Mouse (Mus musculus): Measurements from ENCODE around the gene Cpa4.

- no peak for TF ChIP-seq NRF1 (IDR thresholded peaks at IDR 0.05; ENCODE audit: low read depth, low read length)
- no peak for TF ChIP-seq POLR2A (IDR thresholded peaks at IDR 0.05; ENCODE audit: low read depth, low read length)
- TF ChIP-seq ELF1 (IDR thresholded peaks at IDR 0.05; ENCODE audit: low read depth, low read length), result no peak
- TF ChIP-seq CTCF (conservative IDR thresholded peaks at IDR 0.05 in 1 of 2, IDR thresholded peaks at IDR 0.05 in 1 of 2; ENCODE audit: low read depth in 2 of 2, low read length in 2 of 2), result no peak
- TF ChIP-seq BHLHE40 (IDR thresholded peaks at IDR 0.05; ENCODE audit: low read depth, low read length), result no peak
- TF ChIP-seq PAX5 (IDR thresholded peaks at IDR 0.05; ENCODE audit: low read length), result no peak
- TF ChIP-seq NELFE (IDR thresholded peaks at IDR 0.05; ENCODE audit: low read depth, low read length), result no peak
- no peak for TF ChIP-seq MEF2A (IDR thresholded peaks at IDR 0.05; ENCODE audit: borderline replicate concordance, low read depth, low read length)
- no peak for TF ChIP-seq CHD1 (IDR thresholded peaks at IDR 0.05; ENCODE audit: low read depth, low read length)
- TF ChIP-seq POLR2AphosphoS2 (IDR thresholded peaks at IDR 0.05; ENCODE audit: low read depth, low read length), result no peak
- no peak for TF ChIP-seq EP300 (IDR thresholded peaks at IDR 0.05; ENCODE audit: low read length)
- no peak for TF ChIP-seq KAT2A (IDR thresholded peaks at IDR 0.05; ENCODE audit: insufficient replicate concordance, low read length)
- TF ChIP-seq ZNF384 (IDR thresholded peaks at IDR 0.05; ENCODE audit: low read depth, low read length), result no peak
Observed at GRCm38 (mm10) chr6:30546571-30547273, 21.4 kb upstream of the Cpa4 start.
